Mouse (Mus musculus): ENCODE measurements around the gene Fcer1g. TPM values are rescaled to one million over a fixed set of nuclear protein-coding genes. Genes with fewer than 3 reads are reported as not detected.

The Fcer1g gene
- 25.1 and 31.5 TPM in 2 replicates for polyA plus RNA-seq (2014; fragmentation: Nextera tagmentation; extraction: Ambion mirVana)

DNA sequence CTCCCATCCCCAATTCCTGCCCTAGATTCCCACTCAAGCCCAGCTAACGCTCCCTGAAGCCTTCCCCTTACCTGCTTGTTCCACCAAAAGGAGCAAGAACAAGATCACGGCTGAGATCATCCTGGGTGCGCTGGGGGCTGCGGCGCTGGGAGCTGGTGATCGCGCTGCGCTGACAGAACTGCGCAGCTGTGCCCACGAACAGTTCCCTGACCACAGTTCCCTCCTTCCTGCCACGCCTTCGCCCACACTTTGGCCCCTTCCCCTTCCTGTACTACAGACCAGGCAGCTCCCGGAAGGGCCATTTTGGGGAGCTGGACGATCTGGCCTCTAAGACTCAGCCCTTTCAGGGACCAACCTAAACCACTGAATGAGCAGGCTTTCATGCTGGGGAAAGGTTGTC is at the start of gene Fcer1g:
TSS of gene Fcer1g (minus strand) at position 240 of the 400 bp plus-strand sequence.
- H3K27ac ChIP-seq (ENCODE audit: low read depth, low read length) = no peak within 1 kb of the TSS
- WGBS = 93% methylated on average over 14 of the region's 14 CpGs
- no peak within 1 kb of the TSS for H3K4me3 ChIP-seq (ENCODE audit: low read depth, low read length)
- no peaks in the 10 kb centered on the region for H3K4me1 ChIP-seq (ENCODE audit: control insufficient read depth, insufficient read depth, low read length)
- no peaks in the 10 kb centered on the region for H3K9me3 ChIP-seq (replicated peaks; ENCODE audit: control insufficient read depth, low read length)
- ATAC-seq = no peak
- H3K9ac ChIP-seq (ENCODE audit: low read length) = no peak within 1 kb of the TSS
- no peak within 1 kb of the TSS for H3K4me2 ChIP-seq (ENCODE audit: low read length)
- H3K36me3 ChIP-seq (ENCODE audit: control insufficient read depth, insufficient read depth, low read length) = peaks cover 54% of the 10 kb centered on the region
- DNase-seq (ENCODE audit: low spot score) = no peak
- H3K27me3 ChIP-seq (replicated peaks; ENCODE audit: control insufficient read depth, insufficient read depth, low read length) = no peaks in the 10 kb centered on the region

DNA sequence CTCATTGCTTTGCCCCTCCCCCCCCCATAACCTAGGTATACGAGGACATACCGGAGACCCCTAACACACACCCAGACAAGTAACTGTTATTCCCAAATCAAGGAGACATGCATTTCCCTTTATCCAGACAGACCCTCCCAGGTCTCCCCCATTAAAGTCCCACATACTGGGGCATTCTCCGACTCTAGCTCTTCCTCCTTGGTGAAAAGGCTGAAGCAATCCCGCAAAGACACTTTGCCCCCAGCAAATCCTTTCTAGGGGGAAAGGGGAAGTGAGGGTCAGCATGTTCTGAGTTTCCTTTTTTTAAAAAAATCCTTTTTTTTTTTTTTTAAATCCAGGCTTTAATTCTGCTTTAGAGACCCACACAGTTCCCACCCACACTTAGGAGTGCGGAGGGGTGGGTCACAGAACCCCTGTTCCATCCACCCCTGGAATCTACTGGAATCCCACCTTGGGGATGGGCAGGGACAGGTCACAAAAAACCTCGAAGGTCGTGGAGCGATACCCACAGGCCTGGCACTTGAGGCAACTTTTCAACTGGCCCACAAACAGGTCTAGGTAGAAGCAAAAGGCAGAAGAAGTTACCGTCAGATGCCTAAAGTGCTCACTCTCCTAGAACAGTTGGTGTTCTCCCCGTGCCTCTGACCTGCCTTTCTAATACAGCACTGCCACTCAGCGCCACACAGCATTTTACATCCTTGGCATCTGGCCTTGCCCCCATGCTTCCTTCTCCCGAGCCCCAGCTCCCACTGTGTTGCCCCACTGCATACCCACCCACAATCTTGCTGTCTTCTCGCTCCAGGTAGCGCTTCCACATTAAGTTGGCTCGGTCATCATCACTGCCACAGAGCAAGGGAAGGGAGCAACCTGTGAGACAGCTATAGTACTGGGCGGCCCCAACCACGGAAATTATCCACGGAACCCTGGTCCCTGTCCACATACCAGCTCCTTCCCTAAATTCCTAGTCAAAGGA is 49.3 kb upstream of the Fcer1g start:
- WGBS = 91% methylated on average over 18 of the region's 18 CpGs
- DNase-seq (ENCODE audit: low spot score) = no peak
- Histone ChIP-seq H3K27me3 (replicated peaks; ENCODE audit: control insufficient read depth, insufficient read depth, low read length) (no peaks in the 10 kb centered on the region), H3K27ac (ENCODE audit: low read depth, low read length) (no peak overlapping the region), H3K4me2 (ENCODE audit: low read length) (no peak overlapping the region), H3K9me3 (replicated peaks; ENCODE audit: control insufficient read depth, low read length) (no peaks in the 10 kb centered on the region), H3K4me3 (ENCODE audit: low read depth, low read length) (no peak overlapping the region), H3K4me1 (ENCODE audit: control insufficient read depth, insufficient read depth, low read length) (peaks cover 20% of the 10 kb centered on the region), H3K36me3 (ENCODE audit: control insufficient read depth, insufficient read depth, low read length) (peaks cover 52% of the 10 kb centered on the region), H3K9ac (ENCODE audit: low read length) (no peak overlapping the region)
- no peak for ATAC-seq

DNA sequence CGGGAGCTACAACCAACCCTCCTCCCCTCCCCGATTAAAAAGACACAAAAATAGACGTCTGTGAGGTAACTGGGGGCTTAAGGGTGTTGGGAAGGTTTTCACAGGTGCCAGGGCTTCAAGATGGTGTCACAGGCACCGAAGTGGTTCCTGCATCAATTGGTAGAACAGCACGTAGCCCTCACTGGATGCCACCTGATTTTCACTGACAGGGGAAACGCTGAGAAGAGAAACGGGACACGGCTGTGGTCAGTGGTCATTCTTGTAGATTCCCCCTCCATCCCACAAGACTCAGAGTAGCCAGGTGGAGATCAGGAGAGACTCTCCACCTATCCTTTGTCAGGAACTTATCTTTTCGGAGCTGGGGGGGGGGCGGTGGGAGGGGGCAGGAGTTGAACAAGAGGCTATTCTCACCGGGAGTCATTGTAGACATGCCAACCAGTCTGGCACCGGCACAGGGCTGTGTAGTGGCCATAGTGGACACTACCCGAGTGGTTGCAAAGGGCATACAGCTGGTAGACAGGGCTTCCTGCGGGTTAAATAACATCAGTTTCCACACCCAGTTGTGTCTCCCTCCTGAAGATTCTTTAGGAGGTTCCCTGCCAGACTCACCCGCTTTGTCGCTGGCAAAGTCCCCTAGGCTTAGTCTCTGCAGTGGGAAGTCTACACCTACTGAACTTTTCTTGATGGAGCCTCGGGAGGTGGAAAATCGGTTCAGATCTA is 48.1 kb upstream of the Fcer1g start:
- Histone ChIP-seq H3K9me3 (replicated peaks; ENCODE audit: control insufficient read depth, low read length) (no peaks in the 10 kb centered on the region), H3K36me3 (ENCODE audit: control insufficient read depth, insufficient read depth, low read length) (peaks cover 62% of the 10 kb centered on the region), H3K4me3 (ENCODE audit: low read depth, low read length) (no peak overlapping the region), H3K27me3 (replicated peaks; ENCODE audit: control insufficient read depth, insufficient read depth, low read length) (no peaks in the 10 kb centered on the region), H3K4me1 (ENCODE audit: control insufficient read depth, insufficient read depth, low read length) (peaks cover 20% of the 10 kb centered on the region), H3K27ac (ENCODE audit: low read depth, low read length) (no peak overlapping the region), H3K9ac (ENCODE audit: low read length) (no peak overlapping the region), H3K4me2 (ENCODE audit: low read length) (no peak overlapping the region; the same call in 1 of the 2 replicates)
- DNase-seq (ENCODE audit: low spot score) = no peak
- 78% methylated on average over 18 of the region's 18 CpGs for WGBS
- no peak for ATAC-seq

DNA sequence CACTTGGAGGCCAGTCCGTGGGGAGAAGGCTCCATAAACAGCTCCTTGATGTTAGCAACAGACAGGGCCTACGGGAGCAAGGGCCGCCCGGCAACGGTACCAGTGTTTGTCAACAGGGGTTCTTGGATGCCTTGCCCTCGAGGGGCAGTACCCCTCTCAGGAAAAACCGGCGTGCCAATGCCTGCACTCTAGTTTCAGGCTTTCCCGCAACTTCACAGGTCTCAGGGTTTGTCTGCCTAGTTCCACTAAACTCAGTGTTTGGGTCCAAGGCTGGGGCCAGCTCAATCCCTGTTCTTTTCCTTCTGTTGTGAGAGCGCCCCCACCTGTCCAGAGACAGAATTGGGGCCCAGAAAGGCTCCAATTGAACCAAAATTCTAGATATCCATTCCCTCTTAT is 47.4 kb upstream of the Fcer1g start:
- DNase-seq (ENCODE audit: low spot score) (peak; percentile 69), ATAC-seq (peak; percentile 42)
- peaks cover 13% of the 10 kb centered on the region for H3K4me1 ChIP-seq (ENCODE audit: control insufficient read depth, insufficient read depth, low read length)
- H3K4me2 ChIP-seq (ENCODE audit: low read length) = peak overlapping the region; percentile 83
- WGBS = under 1% methylated on average over 10 of the region's 10 CpGs
- H3K9me3 ChIP-seq (replicated peaks; ENCODE audit: control insufficient read depth, low read length) = no peaks in the 10 kb centered on the region
- H3K27me3 ChIP-seq (replicated peaks; ENCODE audit: control insufficient read depth, insufficient read depth, low read length) = no peaks in the 10 kb centered on the region
- H3K9ac ChIP-seq (ENCODE audit: low read length) = peak overlapping the region; percentile 48
- H3K4me3 ChIP-seq (ENCODE audit: low read depth, low read length) = peak overlapping the region; percentile 58
- H3K36me3 ChIP-seq (ENCODE audit: control insufficient read depth, insufficient read depth, low read length) = peaks cover 67% of the 10 kb centered on the region
- peak overlapping the region; percentile 49 for H3K27ac ChIP-seq (ENCODE audit: low read depth, low read length)

DNA sequence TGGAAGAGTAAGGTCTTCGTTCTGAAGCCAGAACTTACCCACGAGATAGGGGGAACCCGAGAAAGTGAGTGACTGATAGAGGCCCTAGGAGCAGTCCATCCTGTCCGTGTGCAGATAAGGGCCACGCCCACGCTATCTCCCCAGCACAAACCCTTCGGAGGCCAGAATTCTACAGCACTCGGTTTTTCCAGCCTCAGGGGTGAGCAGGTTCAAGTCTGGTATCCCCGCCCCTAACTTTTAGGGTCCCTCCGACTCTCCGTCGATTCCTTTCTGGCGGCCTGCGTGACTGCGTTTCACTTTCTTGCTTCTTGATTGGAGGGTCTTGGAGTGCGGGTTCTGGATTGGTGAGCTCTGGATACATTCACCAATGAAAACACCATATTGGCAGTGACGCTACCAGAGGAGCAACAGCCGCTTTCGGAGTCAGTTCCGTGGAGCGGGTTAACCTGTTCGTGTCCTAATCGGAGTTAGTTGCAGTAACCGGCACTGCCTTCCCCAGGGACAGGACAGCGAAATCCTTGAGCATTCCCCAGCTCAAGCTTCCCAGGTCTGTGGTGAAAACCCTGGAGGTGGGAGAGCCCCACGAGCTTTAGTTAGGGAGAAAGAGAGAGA is 46.9 kb upstream of the Fcer1g start, which contains the start of gene Ppox:
TSS of gene Ppox (minus strand) at position 271 of the 612 bp plus-strand sequence.
- peaks cover 67% of the 10 kb centered on the region for H3K36me3 ChIP-seq (ENCODE audit: control insufficient read depth, insufficient read depth, low read length)
- no peaks in the 10 kb centered on the region for H3K9me3 ChIP-seq (replicated peaks; ENCODE audit: control insufficient read depth, low read length)
- ATAC-seq (peak; percentile 99), DNase-seq (ENCODE audit: low spot score) (peak; percentile 99)
- peak within 1 kb of the TSS; percentile 83 for H3K4me2 ChIP-seq (ENCODE audit: low read length)
- H3K4me1 ChIP-seq (ENCODE audit: control insufficient read depth, insufficient read depth, low read length) = peaks cover 11% of the 10 kb centered on the region
- under 1% methylated on average over 26 of the region's 26 CpGs for WGBS
- peak within 1 kb of the TSS; percentile 73 for H3K9ac ChIP-seq (ENCODE audit: low read length)
- peak within 1 kb of the TSS; percentile 58 for H3K4me3 ChIP-seq (ENCODE audit: low read depth, low read length)
- H3K27me3 ChIP-seq (replicated peaks; ENCODE audit: control insufficient read depth, insufficient read depth, low read length) = no peaks in the 10 kb centered on the region
- H3K27ac ChIP-seq (ENCODE audit: low read depth, low read length) = peak within 1 kb of the TSS; percentile 49

DNA sequence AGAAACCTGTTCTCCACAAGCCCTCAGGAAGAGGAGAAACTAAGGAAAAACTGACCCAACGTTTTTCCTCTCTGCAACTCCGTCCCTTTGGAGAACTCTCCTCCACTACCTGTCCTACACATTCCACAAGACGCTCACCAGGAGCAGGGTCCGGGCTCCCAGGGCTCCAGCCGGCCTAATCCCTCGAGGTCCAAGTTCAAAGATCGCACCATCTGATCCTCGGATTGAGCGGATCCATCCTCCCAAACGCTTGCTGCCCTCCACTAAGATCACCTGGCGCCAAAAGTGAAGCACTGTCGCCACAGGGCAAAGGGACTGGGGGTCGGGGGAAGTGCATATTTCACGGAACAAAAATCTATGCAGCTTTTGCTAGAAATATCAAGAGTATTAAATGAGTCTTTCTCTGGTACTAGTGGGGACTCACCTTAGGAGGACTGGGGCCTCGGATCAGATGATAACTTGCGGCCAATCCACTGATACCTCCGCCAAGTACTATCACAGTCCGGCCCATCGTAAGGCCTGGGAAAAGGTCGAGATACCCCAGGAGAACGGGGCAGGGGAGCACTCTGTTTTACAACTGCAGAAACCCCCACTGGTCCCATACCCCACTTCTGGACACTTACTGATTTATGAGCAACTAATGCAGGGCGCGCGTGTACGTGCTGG is 46.2 kb upstream of the Fcer1g start:
- H3K36me3 ChIP-seq (ENCODE audit: control insufficient read depth, insufficient read depth, low read length) = peaks cover 67% of the 10 kb centered on the region

DNA sequence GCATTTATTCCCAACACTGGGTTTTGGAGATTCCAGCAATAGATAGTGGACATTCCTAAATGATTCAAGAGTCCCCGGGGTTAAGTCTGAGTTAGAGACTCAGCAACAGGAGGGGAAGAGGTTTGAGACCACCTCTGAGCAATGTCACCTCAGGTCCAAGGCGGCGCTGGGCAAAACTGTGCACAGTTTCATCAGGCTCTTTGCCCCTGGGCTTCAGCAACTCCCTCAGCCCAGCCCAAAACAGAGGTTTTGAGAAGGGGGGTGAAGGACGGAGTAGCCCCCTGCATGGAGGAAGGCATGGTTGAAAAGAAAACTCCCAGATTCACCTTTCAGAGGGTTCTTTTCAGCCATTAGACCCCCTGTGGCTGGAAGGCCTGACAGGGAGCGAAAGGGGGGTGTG is 45.6 kb upstream of the Fcer1g start:
- 55% methylated on average over 5 of the region's 5 CpGs for WGBS

More for the DNA sequence above, 46.2 kb upstream of the Fcer1g start:
- Histone ChIP-seq H3K4me2 (ENCODE audit: low read length) (peak overlapping the region; percentile 83), H3K27ac (ENCODE audit: low read depth, low read length) (no peak overlapping the region), H3K4me1 (ENCODE audit: control insufficient read depth, insufficient read depth, low read length) (peaks cover 11% of the 10 kb centered on the region), H3K4me3 (ENCODE audit: low read depth, low read length) (peak overlapping the region; percentile 58), H3K9ac (ENCODE audit: low read length) (peak overlapping the region; percentile 73), H3K9me3 (replicated peaks; ENCODE audit: control insufficient read depth, low read length) (no peaks in the 10 kb centered on the region), H3K27me3 (replicated peaks; ENCODE audit: control insufficient read depth, insufficient read depth, low read length) (no peaks in the 10 kb centered on the region)
- WGBS = 1% methylated on average over 25 of the region's 25 CpGs
- no peak for ATAC-seq
- no peak for DNase-seq (ENCODE audit: low spot score)

DNA sequence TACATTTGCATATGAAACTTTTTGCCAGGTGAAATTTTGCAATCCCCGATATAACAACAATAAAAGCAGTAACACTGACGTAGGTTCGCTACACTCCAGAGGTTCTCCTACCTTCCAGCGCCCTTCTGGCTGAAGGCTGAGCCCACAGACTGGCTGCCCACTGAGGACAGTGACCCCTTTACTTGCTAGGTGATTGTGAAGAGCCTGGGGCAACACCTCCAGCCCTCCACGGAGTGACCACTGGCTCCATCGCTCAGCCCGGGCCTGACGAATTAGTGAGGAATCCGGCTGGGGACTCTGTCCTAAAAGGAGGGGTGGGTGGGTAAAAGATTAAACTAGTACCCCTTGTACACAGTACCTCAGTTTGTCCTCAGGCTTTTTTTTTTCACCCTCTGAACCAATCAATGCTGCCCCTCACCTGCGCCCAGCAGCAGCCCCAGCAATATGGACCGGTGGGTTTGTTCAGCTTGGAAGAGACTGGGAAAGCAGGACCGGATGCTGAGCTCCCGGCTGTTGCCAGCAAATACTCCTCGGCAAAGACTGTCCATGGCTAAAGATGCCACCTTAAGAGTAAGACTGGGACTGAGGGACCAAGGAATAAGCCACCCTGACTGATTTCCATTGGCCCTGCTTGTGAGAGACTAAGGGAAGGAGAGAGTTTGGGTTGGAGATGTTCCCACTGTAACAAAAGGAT is 45.0 kb upstream of the Fcer1g start:
- H3K9ac ChIP-seq (ENCODE audit: low read length) = no peak overlapping the region
- ATAC-seq = no peak

More for the DNA sequence above, 45.6 kb upstream of the Fcer1g start:
- ATAC-seq (no peak), DNase-seq (ENCODE audit: low spot score) (no peak)
- Histone ChIP-seq H3K4me2 (ENCODE audit: low read length) (peak overlapping the region; percentile 83), H3K4me1 (ENCODE audit: control insufficient read depth, insufficient read depth, low read length) (peaks cover 11% of the 10 kb centered on the region), H3K36me3 (ENCODE audit: control insufficient read depth, insufficient read depth, low read length) (peaks cover 67% of the 10 kb centered on the region), H3K27ac (ENCODE audit: low read depth, low read length) (no peak overlapping the region), H3K27me3 (replicated peaks; ENCODE audit: control insufficient read depth, insufficient read depth, low read length) (no peaks in the 10 kb centered on the region), H3K9me3 (replicated peaks; ENCODE audit: control insufficient read depth, low read length) (no peaks in the 10 kb centered on the region), H3K4me3 (ENCODE audit: low read depth, low read length) (peak overlapping the region; percentile 58), H3K9ac (ENCODE audit: low read length) (peak overlapping the region; percentile 73; the same call in 1 of the 2 replicates)

More for the DNA sequence above, 45.0 kb upstream of the Fcer1g start:
- Histone ChIP-seq H3K27ac (ENCODE audit: low read depth, low read length) (no peak overlapping the region), H3K27me3 (replicated peaks; ENCODE audit: control insufficient read depth, insufficient read depth, low read length) (no peaks in the 10 kb centered on the region), H3K36me3 (ENCODE audit: control insufficient read depth, insufficient read depth, low read length) (peaks cover 67% of the 10 kb centered on the region), H3K4me1 (ENCODE audit: control insufficient read depth, insufficient read depth, low read length) (peaks cover 11% of the 10 kb centered on the region), H3K4me2 (ENCODE audit: low read length) (no peak overlapping the region), H3K9me3 (replicated peaks; ENCODE audit: control insufficient read depth, low read length) (no peaks in the 10 kb centered on the region), H3K4me3 (ENCODE audit: low read depth, low read length) (no peak overlapping the region)
- no peak for DNase-seq (ENCODE audit: low spot score)
- 89% methylated on average over 14 of the region's 14 CpGs for WGBS

All from forebrain, embryonic 14.5 days (tissue).